Mouse (Mus musculus) duodenum, adult 2 months (tissue): Measurements from ENCODE around the gene Olfr1129. TPM values are rescaled to one million over a fixed set of nuclear protein-coding genes. Genes with fewer than 3 reads are reported as not detected.

Source experiments
- polyA plus RNA-seq: library from polyadenylated mRNA; depleted of rRNA; stranded (reverse); fragments of >200 nt; gene quantifications from 2 replicates; pipeline ENCODE4 v1.2.3, GENCODE M21; 2012; ENCODE audit warnings: low replicate concordance; rRNA removed

The Olfr1129 gene
- polyA plus RNA-seq = not detected in 2 replicates

DNA sequence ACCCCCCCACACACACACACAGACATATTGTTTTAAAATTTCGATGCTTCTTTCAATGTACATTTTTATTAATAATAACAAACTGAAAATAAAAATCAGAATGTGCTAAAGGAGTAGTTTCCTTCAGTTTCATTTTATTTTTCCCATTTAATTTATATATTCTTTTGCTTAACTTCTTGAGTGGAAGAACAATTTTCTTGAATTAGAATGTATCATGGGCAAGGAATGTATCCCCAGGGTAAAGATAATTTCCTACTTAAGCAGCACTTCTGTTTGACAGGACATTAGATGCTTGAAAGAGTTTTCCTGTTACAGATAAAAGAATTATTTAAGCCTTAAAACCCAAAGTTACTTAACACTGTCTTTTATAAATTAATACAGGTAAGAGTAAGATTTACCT is at the start of gene Olfr1129:
TSS of gene Olfr1129 (plus strand) at position 301 of the 400 bp plus-strand sequence.

DNA sequence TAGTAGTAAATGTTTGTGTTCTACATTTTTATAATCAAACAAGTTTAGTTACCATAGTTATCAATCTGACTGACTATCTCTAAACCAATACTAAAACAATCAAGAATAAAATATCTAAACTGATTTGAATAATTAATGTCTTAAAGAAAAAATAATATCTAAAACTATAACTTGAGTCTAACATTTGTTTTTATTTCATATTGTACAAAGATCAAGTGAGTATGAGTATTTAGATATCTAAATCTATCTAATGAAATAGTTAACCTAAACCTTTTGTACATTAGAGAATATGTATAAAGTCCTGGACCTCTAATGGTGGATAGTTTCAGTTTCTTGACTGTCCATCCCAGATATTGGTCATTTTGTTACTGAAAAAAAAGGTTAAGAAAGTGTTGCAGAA is 42.2 kb upstream of the Olfr1129 start, which contains the start of gene Olfr153:
TSS of gene Olfr153 (plus strand) at position 301 of the 400 bp plus-strand sequence.

DNA sequence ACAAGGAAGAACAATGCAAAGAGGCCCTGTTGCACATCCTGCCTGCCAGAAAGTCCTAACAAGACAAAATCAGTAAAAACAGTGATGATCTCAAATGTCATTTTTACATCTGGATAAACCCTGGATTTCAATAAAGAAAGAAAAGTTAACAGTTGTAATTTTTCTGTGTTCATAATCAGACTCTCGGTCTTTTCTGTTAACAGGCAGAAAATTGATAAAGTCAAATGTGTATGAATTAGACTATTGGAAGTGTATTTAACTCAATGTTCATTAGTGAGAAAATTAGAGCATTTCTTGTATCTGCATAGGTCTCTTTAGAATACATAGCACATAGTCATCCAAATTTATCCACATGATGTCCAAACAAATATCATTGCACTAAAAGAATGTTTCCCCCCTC is 28.3 kb upstream of the Olfr1129 start, which contains the start of gene Olfr1128:
TSS of gene Olfr1128 (minus strand) at position 101 of the 400 bp plus-strand sequence.

DNA sequence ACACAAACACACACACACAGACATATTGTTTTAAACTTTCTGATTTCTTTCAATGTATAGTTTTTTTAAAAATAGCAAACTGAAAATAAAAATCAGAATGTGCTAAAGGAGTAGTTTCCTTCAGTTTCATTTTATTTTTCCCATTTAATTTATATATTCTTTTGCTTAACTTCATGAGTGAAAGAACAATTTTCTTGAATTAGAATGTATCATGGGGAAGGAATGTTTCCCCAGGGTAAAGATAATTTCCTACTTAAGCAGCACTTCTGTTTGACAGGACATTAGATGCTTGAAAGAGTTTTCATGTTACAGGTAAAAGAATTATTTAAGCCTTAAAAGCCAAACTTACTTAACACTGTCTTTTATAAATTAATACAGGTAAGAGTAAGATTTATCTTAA is 32.2 kb downstream of the Olfr1129 start, which contains the start of gene Olfr1130:
TSS of gene Olfr1130 (plus strand) at position 301 of the 400 bp plus-strand sequence.

DNA sequence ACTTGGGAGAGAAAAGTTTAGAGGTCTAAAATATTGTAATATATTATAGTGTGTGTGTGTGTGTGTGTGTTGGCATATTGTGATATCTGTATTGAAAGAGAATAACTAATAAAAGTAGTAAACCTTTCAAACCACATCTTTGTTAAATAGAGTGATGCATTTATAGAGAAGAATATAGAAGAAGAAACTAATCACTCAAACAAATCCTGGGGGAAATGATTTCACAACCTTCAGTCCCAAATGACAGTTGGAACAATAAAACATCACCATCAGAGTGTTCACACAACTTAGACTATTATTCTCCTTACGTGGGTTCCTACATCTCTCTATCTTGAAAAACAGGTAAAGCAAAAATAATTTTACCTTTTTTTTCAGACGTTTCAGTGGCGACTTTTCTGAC is 53.1 kb downstream of the Olfr1129 start, which contains the start of gene Olfr1131:
TSS of gene Olfr1131 (plus strand) at position 301 of the 400 bp plus-strand sequence.

Other genes starting within 250 kb of the Olfr1129 start
- gene Olfr1120, start 219.1 kb upstream of the Olfr1129 start, polyA plus RNA-seq = not detected in 2 replicates
- gene Olfr1121, start 204.0 kb upstream of the Olfr1129 start, polyA plus RNA-seq = not detected in 2 replicates
- gene Olfr1122, start 188.1 kb upstream of the Olfr1129 start, polyA plus RNA-seq = not detected in 2 replicates
- not detected in 2 replicates for gene Olfr1123, start 157.3 kb upstream of the Olfr1129 start, polyA plus RNA-seq
- gene Olfr1124, start 143.6 kb upstream of the Olfr1129 start, polyA plus RNA-seq = not detected in 2 replicates
- not detected in 2 replicates for gene Olfr1126, start 119.9 kb upstream of the Olfr1129 start, polyA plus RNA-seq
- gene Pramel7, start 76.8 kb upstream of the Olfr1129 start, polyA plus RNA-seq = not detected in 2 replicates
- not detected in 2 replicates for gene Pramel6, start 67.3 kb upstream of the Olfr1129 start, polyA plus RNA-seq
- not detected in 2 replicates for gene Olfr153, start 42.1 kb upstream of the Olfr1129 start, polyA plus RNA-seq
- not detected in 2 replicates for gene Olfr1128, start 28.4 kb upstream of the Olfr1129 start, polyA plus RNA-seq
- gene Olfr1130, start 32.3 kb downstream of the Olfr1129 start, polyA plus RNA-seq = not detected in 2 replicates
- gene Olfr1131, start 53.2 kb downstream of the Olfr1129 start, polyA plus RNA-seq = not detected in 2 replicates
- gene Olfr1132, start 63.6 kb downstream of the Olfr1129 start, polyA plus RNA-seq = not detected in 2 replicates
- not detected in 2 replicates for gene Olfr1133, start 73.5 kb downstream of the Olfr1129 start, polyA plus RNA-seq
- gene Olfr1134, start 84.6 kb downstream of the Olfr1129 start, polyA plus RNA-seq = not detected in 2 replicates
- gene Olfr1135, start 99.8 kb downstream of the Olfr1129 start, polyA plus RNA-seq = not detected in 2 replicates
- not detected in 2 replicates for gene Olfr1136, start 120.0 kb downstream of the Olfr1129 start, polyA plus RNA-seq
- not detected in 2 replicates for gene Olfr1137, start 139.3 kb downstream of the Olfr1129 start, polyA plus RNA-seq
- gene Olfr1138, start 166.1 kb downstream of the Olfr1129 start, polyA plus RNA-seq = not detected in 2 replicates
- not detected in 2 replicates for gene Olfr1140, start 169.8 kb downstream of the Olfr1129 start, polyA plus RNA-seq
- not detected in 2 replicates for gene Olfr1141, start 180.1 kb downstream of the Olfr1129 start, polyA plus RNA-seq
- not detected in 2 replicates for gene Olfr152, start 205.6 kb downstream of the Olfr1129 start, polyA plus RNA-seq
- not detected in 2 replicates for gene Olfr1143, start 226.7 kb downstream of the Olfr1129 start, polyA plus RNA-seq
- gene Olfr1145, start 235.9 kb downstream of the Olfr1129 start, polyA plus RNA-seq = not detected in 2 replicates